Mouse (Mus musculus) G1E-ER4 (cell line): Measurements from ENCODE around the gene Mad2l2. TPM values are rescaled to one million over a fixed set of nuclear protein-coding genes. Genes with fewer than 3 reads are reported as not detected.

ENCODE experiments used
- GATA1 ChIP-seq: IDR thresholded peaks from one replicate; pipeline ENCODE4 v1.8.0; 2012; ENCODE audit warnings: low read length, inconsistent platforms
- polyA plus RNA-seq: library from polyadenylated mRNA; stranded (reverse); fragments of >175 nt; gene quantifications from 2 replicates; pipeline ENCODE4 v1.2.3, GENCODE M21; 2012

Gene Mad2l2
- polyA plus RNA-seq = 28.7 and 35.5 TPM in 2 replicates

- TF ChIP-seq GATA1 = no peak
Measured at GRCm38 (mm10) chr4:148130133-148130532, at the start of gene Mad2l2. TSS of gene Mad2l2 (plus strand) at chr4:148130384.

GRCm38 (mm10) chr4:148080597-148080973 lies 49.6 kb upstream of the Mad2l2 start:
- TF ChIP-seq GATA1 = no peak

DNA sequence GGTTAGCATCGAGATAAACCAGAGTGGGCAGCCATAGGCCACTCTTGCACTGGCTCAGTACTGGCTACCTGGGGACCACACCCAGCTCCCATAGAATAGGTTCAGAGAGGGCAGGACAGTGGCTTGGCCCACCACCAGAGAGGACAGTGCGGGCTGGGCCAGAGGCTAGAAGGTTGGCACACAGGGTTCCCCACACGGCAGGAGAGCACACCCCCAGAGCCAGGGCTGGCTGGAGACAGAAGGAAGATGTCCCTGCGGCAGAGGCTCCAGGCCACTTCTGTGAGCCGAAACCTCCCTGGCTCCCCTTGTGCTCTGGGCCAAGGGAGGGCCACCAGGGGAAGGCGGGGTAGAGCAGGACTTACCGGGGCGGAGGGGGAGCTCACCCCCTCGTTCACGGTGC lies 49.0 kb upstream of the Mad2l2 start:
- TF ChIP-seq GATA1 = no peak

GRCm38 (mm10) chr4:148082257-148083044 lies 47.7 kb upstream of the Mad2l2 start:
- no peak for TF ChIP-seq GATA1

- TF ChIP-seq GATA1 = no peak
Measured at GRCm38 (mm10) chr4:148083176-148083899, 46.8 kb upstream of the Mad2l2 start.

DNA sequence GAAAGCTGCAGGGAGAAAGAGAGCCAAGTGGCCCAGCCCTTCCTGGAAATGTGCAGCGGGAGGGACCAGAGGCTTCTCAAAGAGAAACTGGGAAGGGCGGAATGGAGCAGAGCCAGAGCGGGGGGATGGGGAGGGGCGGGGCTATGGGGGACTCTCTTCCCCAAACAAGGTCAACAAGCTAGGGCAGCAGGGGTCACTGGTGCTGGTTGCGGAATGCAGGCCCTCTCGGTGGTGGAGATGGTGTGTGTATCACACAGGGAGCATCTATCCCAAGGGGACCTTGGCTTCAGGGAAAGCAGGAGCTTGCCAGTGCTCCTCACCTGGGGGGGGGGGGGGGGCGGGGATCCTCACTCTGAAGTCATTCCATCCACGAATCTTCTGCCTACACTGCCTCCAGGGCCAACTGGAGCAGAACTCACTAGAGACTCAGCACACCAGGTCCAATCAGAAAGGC lies 45.9 kb upstream of the Mad2l2 start:
- TF ChIP-seq GATA1 = no peak

DNA sequence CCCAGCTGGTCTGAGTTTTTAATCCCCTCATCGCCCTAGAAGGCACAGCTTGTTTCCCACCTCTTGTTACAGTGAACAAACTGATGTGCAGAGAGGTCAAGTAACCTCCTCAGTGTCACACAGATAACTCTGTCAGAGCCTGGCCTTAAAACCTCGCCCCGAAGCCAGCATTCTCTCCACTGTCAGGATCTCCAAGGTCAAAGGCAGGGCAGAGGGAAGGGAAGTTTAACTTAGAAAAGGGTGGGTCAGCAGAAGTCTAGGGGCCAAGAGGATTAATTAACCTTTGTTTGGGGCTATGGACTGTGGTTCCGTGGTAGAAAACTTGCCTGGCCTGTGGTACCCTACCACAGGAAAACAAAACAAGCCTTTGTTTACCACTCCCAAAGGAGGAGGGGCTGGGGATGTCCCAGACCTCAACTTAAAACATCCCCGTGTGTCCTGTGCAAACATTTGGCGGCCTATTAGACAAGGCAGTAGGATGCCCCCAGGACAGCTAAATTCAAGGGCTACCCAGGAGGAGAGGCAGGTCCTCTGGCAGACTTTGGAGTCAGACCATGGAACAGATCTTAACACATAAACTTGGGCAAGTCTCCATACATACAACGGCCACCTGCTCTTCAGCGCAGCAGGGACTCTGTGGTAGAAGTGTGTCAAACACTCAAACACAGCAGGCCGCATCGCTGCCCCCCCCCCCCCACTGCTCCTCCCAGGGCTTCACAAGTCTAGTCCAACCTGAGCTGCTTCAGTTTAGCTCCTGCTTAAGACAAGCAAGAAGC lies 44.9 kb upstream of the Mad2l2 start:
- no peak for TF ChIP-seq GATA1

DNA sequence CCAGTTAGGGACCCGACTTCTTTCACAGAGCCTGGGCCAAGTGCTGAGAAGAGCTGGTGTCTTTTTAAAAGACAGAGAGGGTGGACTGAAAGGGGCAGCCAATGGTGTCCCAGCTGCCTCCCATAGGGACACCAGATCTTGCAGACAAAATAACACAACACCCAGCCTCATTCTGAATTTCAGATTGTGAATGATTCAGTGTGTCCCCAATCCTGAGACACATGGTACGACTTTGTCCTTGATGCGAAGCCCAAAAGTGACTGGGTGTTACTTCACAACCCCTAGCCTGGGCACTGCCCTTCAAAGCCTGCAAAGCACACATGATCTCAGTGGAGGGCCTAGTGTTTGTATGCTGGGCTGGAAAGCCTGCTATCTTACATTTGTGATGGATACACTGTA lies 44.3 kb upstream of the Mad2l2 start:
- TF ChIP-seq GATA1 = no peak

DNA sequence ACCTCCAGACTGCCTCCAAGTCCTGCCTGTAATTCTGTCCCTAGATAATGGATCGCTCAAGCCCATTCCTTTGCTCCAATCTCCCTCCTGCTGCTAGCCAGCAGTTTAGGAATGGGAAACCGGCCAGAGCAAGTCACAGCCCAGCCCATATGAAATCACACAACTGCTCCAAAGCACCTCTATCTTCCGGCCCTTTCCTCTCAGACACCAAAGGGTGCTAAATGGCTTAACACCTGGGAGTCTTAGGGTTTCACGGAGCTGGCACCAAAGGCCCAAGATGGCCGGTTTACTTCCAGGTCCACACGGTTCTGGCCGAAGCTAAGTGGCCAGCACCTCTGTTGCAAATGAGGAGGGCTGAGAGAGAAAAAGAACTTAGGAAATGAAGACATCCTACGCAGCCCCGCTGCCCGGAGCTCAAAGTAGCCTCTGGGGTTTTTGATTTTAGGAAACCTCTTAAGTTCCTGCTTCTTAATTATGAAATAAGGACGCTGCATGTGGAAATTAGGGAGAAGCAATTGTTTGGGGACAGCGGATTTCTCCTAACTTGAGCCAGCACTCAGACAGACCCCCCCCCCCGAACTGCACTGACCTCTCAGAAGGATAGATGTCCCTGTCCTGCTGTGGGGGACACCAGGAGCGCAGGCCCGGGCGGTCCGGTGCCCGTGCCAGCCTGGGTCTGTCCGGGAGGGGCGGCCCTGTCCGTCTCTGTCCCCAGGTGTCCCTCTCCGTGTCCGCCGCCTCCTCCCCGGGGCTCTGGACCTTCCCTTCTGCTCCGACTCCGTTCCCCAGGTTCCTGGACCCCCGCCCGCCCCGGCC lies 42.9 kb upstream of the Mad2l2 start:
- no peak for TF ChIP-seq GATA1

GRCm38 (mm10) chr4:148087907-148088527 lies 42.2 kb upstream of the Mad2l2 start, which contains the start of gene Agtrap:
TSS of gene Agtrap (minus strand) at chr4:148088031.
- no peak for TF ChIP-seq GATA1

DNA sequence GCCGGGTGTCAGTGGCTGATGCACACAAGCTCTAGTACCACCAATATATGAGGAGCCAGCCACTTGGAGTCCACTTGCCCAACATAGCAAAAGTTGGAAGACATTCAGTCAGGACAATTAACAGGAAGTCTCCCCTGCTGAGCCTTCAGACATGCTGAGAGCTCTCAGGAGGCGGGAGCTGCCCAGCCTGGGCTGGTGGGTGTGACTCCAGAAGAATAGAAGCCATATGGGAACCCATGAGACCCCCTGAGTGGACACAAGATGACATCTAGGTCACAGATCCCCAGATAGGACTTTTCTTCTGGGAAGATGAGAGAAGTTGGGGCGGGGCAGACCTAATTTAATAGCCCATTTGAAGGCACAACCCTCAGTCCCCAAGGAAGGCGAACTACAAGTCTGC lies 41.0 kb upstream of the Mad2l2 start:
- TF ChIP-seq GATA1 = no peak

GRCm38 (mm10) chr4:148091181-148091580 lies 39.0 kb upstream of the Mad2l2 start:
- no peak for TF ChIP-seq GATA1

GRCm38 (mm10) chr4:148092551-148093271 lies 37.5 kb upstream of the Mad2l2 start:
- no peak for TF ChIP-seq GATA1

DNA sequence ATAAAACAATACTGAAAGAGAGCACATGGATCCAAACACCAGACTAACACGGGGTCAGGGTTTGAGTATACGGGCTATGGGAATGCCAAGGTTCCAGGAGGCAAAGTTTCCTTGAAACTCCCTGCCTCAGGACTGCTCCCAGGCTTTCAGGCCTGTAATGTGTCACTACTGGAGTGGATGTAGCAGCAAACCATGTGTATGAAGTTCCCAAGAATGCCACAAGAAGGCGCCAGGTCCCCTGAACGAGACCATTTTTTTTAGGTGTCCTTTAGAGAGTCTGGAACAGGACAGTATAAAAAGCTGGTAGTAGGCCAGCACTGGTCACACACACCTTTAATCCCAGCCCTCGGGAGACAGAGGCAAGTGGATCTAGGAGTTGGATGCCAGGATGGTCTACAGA lies 36.0 kb upstream of the Mad2l2 start:
- TF ChIP-seq GATA1 = no peak
